Mouse (Mus musculus) heart, postnatal 25 days (tissue): ENCODE results near the gene Hira. TPM values are rescaled to one million over a fixed set of nuclear protein-coding genes. Genes with fewer than 3 reads are reported as not detected.
"Not testable (repeated sequence)": the region's sequence is repeated elsewhere in the genome, so short reads cannot be mapped to it uniquely, and the experiment has no call there.

Experiments
- DNase-seq: peaks from one replicate; pipeline ENCODE4 v3.0.0; 2022; ENCODE audit warnings: low spot score
- intact Hi-C: fragments of 180-260 bp; cut with DNase I; formaldehyde crosslinking; loops from one replicate; pipeline ENCODE4 v1.15.1; 2025
- total RNA-seq, 2 experiments: library from RNA; stranded (reverse); gene quantifications; 2 replicates each; pipeline ENCODE4 v1.2.3; 2021

Gene Hira
- total RNA-seq, 2 experiments from 2014 or later: 21.8 to 24.7 TPM

DNA sequence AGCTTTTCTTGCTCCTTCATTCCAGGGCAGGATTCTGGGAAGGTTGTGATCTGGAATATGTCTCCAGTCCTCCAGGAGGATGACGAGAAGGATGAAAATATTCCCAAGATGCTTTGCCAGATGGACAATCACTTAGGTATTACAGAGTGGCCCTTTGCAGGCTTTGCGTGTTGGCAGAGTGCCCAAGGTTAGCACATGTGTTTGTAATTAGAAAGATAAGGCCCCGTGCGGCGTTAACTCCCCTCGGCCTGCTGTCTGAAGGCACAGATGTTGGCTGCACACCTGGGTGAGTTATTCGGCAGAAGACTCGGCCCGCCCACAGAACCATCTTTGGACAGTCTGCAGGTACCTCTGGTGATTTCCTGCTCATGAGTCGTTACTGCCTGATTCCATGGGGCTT lies 19.6 kb downstream of the Hira start:
- peak; percentile 14 for DNase-seq
- intact Hi-C loops: no loop called here

DNA sequence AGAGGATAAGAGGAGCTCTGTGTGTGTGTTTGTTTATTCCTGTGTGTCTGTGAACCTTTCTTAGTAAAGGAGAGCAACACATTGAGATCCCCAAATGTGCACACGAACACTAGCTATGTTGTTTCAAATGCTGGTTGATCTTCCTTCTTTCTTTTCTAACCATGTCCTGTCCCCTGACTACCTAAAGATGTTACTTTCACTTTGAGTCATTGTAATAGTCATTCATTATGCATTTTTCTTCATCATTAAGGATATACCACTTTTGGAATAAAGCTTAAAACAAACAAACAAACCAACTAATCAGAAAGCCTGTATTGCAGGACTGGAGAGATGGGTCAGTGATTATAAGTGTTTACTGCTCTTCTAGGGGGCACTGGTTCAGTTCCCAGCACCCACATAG lies 28.8 kb downstream of the Hira start:
- intact Hi-C loops: no loop called here
- no peak for DNase-seq

DNA sequence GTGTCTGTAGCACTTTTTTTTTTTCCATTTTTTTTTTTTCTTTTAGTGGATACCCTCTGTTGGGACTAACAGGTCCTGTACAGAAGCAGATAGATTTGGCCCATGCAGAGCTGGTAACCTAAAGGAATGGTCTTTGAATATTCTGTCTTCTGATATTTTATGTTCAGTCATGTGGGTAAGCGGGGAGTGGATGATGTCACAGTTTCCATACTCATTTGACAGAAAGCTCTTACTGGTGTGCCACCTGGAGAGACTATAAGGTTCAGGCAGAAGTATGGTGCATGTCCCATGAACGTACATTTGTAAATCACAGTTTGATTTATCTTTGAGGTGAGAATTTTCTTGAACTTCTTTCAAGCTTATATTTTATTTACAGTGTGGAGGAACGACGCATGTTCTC lies 39.2 kb downstream of the Hira start:
- DNase-seq: no peak
- intact Hi-C loops: no loop called here

DNA sequence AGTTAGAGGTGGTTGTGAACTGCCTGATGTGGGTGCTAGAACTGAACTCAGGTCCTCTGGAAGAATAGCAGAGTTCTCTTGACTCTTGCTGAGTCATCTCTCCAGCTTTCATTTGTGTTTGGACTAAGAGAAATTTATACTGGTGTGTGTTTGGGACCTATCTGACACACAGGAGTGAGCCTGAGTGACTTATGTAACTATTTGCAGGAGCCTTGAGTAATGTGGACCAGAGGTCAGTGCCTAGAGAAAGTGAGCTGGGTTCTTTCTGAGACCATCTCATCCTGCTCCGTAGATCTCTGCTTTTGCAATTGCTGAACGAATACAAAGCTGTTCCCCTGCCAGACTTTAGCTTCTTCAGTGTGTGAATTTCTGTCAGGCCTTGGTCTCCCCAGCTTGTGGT lies 44.9 kb downstream of the Hira start:
- no peak for DNase-seq

DNA sequence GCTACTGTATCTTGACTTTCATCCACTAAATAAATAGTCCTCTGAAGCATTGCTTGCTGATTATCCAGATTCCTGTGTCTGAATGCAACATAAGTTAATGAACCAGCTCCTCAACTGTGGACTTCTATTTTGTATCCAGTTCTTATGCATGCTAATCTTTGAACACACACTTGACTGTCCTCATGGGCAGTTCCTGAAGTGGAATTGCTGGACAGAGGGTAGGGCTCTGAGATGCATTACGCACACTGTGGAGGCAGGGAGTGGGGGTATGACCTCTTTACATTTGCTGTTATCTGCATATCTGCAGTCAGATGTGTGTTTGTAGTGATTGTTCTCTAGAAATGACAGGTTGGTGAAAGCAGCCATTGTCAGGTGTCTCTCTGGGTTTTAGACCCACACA lies 51.1 kb downstream of the Hira start:
- DNase-seq: no peak
- intact Hi-C loops: no loop called here

More for the DNA sequence above, 44.9 kb downstream of the Hira start:
- intact Hi-C loops: no loop called here

DNA sequence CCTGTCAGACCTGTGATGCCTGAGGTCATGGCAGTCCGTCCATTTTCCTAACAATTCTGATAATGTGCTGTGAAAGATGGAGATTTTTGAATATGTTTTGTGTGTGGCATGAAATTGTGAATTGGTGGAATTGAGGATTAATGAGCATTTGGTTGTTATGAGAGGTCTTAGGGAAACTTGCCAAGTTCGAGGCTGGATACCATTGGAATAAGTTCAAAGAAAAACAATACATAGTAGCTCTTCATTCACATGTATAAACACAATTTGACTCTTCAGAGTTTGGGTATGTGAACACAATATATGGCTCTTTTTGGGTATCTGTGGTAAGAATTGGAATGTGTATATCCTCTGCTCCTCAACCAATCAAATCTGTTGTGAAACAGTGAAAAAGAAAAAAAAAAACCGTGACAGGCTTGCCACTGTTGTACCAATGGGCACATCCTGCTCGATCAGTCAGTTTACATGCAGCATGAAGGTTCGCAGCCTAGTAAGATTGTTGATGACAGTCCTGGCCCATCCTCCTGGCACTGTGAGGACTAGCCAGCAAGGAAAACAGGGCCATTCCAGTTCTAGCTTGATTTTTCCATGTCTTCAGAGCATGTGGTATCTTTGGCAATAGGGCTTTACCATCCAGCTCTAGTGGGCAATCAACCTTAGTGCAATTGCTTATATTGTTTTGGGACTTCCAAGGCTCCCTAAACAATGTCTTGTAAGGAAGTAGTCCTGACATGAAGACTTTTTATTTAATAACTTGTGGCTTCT lies 61.7 kb downstream of the Hira start:
- DNase-seq: no peak
- intact Hi-C loops: no loop called here

DNA sequence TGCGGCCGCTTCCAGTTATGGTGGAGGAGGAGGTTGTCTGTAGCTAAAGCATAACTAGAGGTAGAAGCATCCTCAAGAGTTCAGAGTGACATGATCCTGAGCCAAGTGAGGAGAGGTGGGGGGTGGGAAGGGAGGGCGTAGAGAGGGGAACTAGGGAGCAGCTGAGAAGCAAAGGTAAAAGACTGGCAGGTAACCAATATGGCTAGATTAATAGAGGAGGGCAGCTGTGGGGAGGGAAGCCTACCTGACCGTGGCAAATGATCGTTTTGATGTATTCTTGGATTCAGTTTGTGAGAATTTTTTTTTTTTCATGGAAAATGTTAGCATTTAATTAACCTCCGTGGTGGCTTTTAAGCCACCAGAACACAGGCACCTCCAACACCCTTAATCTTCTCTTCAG lies 67.1 kb downstream of the Hira start:
- intact Hi-C loops: no loop called here
- no peak for DNase-seq

DNA sequence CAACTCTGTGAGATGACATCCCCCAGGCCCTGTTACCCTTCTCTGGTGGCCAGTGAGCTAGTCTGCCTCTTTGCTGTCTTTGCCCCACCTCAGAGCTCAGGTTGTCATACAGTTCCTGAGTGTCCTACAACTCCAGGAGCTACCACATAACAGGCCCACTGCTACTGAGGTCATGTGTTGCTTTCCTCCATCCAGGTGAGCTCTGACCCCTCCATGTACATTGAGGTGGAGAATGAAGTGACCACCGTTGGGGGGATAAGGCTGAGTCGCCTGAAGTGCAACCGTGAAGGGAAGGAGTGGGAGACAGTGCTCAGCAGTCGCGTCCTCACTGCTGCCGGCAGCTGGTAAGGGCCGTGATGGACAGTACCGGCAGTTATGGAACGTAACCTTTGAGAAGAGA lies 72.1 kb downstream of the Hira start:
- intact Hi-C loops: no loop called here
- DNase-seq: no peak

DNA sequence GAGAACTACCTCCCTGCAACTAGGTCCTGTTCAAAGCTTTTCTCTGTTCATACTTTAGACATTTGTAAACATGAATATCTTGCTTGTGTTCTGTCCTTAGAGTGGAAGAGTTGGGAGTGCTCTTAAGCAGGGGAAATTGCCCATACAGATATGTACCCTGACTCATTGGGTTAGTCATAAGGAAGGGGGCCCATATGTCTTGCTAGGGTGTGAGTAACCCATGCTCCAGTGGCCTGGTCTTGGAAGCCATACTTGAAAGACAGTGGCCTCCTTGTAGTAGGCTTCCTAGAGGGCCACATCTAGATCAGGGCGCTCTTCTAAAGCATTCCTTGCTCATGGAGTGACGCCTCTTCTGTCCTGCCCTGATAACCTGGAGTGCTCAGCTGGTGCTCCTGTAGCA lies 73.5 kb downstream of the Hira start:
- intact Hi-C loops: no loop called here

DNA sequence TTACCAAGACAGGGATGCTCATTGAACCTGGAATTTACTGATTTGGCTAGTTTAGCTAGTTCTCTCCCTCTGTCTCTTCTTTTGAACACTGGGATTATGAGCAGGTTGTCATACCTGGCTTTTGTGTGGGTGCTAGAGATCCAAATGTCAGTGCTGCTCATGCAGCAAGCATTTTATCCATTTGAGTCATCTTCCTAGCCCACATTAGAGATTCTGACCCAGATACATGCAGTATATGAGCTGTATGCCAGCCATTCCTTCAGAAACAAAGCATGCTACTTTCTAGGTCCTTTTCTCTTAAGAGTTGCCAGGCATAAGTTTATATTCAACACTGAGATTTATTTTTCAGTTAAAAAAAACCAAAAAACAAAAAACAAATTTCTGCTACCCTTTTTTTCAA lies 76.0 kb downstream of the Hira start:
- no peak for DNase-seq
- intact Hi-C loops: no loop called here

More for the DNA sequence above, 73.5 kb downstream of the Hira start:
- DNase-seq: no peak

DNA sequence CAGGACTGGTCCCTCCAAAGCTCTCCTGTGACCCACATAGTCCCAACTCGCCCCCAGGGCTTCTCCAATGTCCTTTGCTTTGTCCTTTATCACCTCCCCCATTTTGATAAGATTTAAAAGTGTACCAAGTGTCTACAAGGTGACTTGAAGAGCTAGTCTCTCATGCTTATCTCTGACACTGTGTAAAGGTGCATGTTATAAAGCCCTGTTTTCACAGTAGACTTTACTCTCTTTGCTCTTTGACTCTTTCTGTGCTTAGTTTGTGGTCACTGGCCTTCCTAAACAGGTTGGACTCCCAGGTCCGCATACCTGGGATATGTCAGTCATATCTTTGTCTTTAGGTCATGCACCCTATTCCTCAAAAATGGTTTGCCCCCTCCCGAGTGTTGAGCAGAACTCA lies 78.2 kb downstream of the Hira start:
- intact Hi-C loops: no loop called here
- DNase-seq: no peak

DNA sequence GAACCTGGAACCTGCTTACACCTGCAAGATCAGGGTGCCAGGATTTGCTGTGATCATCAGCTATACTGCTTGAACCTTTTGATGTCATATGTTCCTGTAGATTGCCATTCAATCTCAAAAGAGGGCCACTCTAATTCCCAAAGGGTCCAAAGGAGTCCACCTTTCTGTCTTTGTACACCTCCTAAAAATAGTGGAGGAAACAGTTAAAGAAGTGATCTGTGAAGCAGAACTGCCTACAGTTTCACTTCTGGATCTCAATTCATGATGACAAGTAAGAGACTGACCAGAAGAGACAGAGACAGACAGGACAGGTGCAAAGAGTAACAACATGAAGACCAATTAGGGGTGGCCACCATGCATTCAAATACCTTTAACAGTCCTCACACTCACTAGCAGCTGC lies 86.6 kb downstream of the Hira start:
- DNase-seq: no peak
- intact Hi-C loops: no loop called here

DNA sequence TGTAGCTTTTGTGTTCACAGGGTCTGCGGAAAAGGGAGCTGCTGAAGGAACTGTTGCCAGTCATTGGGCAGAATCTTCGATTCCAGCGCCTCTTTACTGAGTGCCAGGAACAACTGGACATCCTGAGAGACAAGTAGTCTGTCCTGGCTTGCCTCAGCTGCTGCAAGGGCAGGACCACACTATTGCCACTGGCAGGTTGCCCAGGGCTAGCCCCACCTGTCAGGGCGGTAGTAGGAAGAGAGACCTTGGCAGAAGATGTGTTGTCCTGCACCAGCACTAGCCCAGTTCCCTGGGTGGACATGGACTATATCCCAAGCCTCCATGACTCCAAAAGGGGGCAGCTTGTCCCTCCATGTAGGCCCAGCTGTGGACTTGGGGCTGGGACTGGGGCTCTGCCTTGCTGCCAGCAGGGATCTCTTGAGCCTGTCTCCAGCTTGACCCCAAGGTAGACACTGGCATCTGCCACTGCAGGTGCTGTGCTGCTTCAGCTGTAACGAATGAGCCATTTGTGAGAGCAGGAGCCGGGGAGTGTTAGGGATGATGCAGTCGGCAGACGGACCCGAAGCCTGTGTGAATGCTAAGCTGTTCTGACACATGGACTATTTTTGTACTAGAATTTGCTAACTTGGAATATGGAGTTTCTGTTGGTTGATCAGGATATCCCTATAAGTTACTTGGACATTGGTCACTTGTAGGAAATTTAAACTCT lies 92.7 kb downstream of the Hira start:
- intact Hi-C loops: no loop called here

DNA sequence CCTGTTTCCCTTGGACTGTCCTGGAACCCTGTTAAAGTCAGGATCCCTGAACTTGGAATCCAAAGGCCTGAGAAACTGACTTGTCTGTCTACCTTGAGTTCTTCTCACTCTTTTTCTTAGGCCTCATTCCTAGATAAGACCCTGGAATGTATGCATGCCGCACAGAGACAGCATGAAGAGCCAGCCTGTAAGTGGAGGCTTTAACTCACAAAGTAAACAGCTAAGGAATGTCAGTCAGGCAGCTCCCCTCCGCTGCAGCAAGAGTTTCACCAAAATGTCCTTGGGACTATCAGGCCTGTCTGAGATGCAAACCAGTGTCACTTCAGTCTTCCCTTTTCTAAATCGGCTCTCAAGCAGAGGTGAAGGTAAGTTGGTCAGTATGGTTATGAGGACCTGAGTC lies 94.0 kb downstream of the Hira start:
- no peak for DNase-seq
- intact Hi-C loops: no loop called here

More for the DNA sequence above, 92.7 kb downstream of the Hira start:
- no peak for DNase-seq

DNA sequence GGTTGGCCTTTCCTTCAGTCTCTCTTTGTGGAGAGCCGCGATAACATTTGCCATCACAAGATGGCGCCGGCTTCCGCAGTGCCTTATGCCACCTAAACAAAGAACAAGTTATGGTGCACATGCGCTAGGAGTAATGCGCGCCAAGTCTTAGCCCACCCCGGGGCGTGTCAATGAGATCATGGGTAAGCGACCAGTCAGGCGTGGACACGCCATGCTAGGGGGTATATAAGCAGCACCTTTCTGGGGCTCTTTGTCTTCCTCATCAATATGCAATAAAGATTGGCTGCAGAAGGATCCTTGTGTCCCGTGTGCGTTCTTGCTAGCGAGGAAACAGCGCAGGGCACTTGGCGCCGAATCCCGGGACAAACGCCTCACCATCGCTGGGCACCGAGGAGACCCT lies 98.8 kb downstream of the Hira start:
- DNase-seq, intact Hi-C loops: not testable (repeated sequence)

DNA sequence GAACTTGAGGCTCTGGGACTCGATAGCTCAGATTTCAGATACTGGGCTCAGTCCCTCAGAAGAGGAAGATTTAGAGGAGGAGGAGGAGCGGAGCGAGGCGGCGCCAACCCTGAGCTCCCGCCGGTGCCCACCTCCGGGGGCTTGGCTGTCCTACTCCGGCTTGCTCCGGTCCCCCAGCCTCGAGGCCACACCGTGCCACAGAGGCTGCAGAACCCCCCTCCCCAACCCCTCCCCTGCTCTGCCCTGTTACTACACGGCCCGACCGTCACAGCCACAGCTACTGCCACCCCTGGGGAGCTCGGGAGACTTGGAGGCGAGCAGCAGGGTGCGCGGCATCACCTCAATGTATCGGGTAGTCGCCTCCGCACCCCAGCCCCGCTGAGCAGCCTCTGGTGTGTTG lies 99.5 kb downstream of the Hira start:
- no peak for DNase-seq

DNA sequence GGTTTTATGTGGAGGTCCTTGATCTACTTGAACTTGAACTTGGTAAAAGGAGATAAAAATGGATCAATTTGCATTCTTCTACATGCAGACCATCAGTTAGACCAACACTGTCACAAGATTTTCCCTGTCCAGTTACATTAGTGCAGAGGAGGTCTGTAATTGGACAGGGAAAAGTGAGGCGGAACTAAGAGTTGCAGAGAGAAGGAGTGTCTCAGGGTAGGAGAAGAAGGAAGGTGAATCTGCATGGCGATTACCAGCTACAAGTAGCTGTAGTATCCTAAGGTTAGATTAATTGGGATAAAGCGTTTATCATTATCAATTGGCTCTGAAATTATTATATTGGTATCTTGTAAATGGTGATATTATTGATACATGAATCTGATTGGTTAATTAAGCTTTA lies 109.5 kb downstream of the Hira start:
- intact Hi-C loops: no loop called here
- no peak for DNase-seq

More for the DNA sequence above, 99.5 kb downstream of the Hira start:
- intact Hi-C loops: no loop called here

DNA sequence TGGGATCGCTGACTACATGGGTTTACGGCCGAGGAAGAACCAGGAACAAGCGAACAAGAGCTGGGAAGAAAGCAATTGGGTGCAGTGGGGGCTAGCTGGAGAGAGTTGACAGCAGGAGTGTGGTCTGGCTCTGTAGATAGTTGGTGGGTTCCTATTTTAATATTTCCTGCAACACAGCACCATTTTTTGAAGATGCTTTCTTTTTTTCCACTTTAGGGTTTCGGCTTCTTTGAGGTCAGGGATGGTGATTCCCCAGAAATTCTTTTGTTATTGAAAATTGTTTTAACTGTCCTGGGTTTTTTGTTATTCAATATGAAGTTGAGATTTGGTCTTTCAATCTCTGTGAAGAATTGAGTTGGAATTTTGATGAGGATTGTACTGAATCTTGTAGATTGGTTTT lies 110.0 kb downstream of the Hira start:
- DNase-seq: no peak
- intact Hi-C loops: no loop called here

DNA sequence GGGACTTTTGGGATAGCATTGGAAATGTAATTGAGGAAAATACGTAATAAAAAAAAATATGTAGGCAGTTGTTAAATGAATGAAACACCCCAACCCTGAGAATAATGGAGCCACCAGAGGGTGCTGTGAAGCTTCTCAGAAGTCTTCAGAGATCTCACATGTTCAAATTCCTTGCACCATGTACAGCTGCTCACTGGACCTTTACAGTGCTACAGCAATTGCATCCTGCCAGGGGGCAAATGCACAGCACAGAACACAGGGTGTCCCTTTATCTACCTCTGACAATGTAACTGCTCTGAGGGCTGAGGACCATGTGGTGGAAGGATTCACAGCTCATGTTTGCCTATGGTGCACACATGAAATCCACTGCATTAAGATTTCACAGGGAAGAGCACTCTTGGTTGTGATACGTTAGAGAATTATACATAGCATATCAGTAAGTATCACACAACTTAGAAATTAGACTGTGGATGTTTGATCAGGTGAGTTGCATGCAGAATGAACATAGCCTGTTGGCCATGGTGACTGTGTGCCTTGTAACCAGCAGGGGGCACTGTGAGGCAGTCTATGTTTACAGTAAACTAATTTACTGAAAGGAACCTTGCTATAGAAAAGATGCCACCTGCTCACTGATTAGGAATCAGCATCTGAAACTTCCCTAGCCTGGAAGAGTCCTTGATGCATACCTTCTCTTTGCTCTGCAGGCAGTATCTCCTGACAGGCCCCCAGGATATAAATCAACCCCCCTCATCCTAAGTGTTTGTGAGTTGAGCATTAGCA lies 126.0 kb downstream of the Hira start:
- intact Hi-C loops, DNase-seq: not testable (repeated sequence)

DNA sequence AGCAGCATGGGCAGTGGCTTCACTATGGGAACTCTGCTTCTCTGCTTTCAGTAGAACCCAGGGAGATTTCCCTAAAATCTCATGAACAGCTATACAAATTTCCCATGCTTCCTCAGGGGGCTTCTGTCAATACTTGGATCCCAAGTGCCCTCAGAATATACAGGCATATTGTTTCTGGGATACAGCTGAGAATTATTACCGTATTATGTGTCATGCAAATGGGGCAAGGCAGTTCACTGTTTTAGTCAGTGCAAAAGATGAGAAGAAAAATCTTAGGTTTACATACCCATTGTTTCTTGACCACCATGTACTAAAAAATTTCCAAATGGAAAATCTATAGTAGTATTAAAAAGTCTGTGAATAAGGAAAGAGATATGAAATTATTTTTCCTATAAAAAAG lies 126.9 kb downstream of the Hira start:
- DNase-seq: no peak
- intact Hi-C loops: no loop called here

DNA sequence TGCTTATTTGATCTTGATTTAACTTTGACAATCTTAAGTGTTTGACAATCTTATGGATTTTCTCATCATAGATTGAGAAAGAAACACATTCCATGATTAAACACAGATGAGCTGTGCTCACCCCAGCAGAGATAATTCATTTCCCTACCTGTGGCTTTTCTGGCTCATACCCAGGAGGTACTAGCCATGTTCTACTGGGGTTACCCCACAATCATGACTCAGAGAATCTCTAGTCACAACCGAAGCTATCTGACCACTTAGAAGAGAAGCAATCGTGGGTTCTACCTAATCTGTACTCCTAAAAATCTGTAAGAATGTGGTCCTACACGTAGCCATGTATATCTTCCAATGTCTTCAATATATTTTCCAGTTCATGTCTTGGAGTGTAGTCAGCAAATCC lies 128.5 kb downstream of the Hira start:
- no peak for DNase-seq
- intact Hi-C loops: loop anchor here (5.0 kb wide), 1 partner anchor 147 kb away; no protein-coding TSS in a partner anchor
